In the genomic region with DNA sequence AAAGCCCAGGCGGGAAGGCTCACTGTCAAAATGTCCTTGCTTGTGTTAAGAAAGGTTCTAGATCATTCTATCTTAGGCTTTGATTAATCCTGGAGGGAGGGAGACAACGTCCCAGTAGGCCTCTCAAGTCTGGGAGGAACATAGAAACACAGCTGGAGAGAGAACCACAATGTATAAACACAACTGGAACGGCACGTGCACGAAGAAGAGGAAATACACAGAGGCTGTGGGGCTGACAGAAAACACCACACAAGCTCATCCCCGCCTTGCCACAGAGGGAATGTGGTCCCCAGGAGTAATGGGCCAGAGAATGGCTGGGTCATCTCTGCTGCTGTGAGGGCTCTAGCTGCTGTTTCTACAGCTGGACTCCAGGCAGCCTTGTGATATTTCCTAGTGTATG, we compare ENCODE assay signal across 31 mouse cellular contexts. TPM values are rescaled to one million over a fixed set of nuclear protein-coding genes. Genes with fewer than 3 reads are reported as not detected.
A peak's percentile ranks its signal among the peaks of the same experiment; 100 is the strongest.
DNase-seq lines count a peak whose midpoint lies in the region; ATAC-seq and TF ChIP-seq lines count a peak whose summit lies in the region.
"Had no signal": no experiment of that assay in that cellular context is flagged by ENCODE, and none has a peak within 500 bp of the region (broad histone marks: within the 10 kb centered on the region; RNA-seq: fewer than 3 reads in every experiment).

No protein-coding gene starts in this region.

- TF ChIP-seq CTCF in heart, postnatal 0 days (IDR thresholded peaks at IDR 0.05; ENCODE audit: low read depth) = no peak

- H3K9ac ChIP-seq in heart, embryonic 14.5 days (ENCODE audit: low read length) = no peak overlapping the region
- H3K9ac ChIP-seq in heart, postnatal 0 days (replicated peaks; ENCODE audit: low read depth, low read length) = no peak overlapping the region
- H3K9ac ChIP-seq: embryonic facial prominence, embryonic 12.5 days; forebrain, postnatal 0 days; intestine, embryonic 15.5 days; limb, embryonic 12.5 days; midbrain, embryonic 15.5 days; neural tube, embryonic 13.5 days; stomach, embryonic 15.5 days had no signal

- H3K4me3 ChIP-seq in heart, embryonic 14.5 days (ENCODE audit: control insufficient read depth in 1 of 2, insufficient read depth in 1 of 2, low read depth in 1 of 2, low read length in 2 of 2) = no peak overlapping the region
- no peak overlapping the region for H3K4me3 ChIP-seq in heart, postnatal 0 days (ENCODE audit: low read depth, low read length)
- H3K4me3 ChIP-seq: embryonic facial prominence, embryonic 12.5 days; hindbrain, embryonic 10.5 days; intestine, embryonic 15.5 days; layer of hippocampus, adult 2 months; limb, embryonic 12.5 days; midbrain, embryonic 15.5 days; myocyte; neural tube, embryonic 13.5 days; stomach, embryonic 15.5 days had no signal

- peaks cover 41 to 71% of the 10 kb centered on the region in 2 experiments for H3K4me1 ChIP-seq in heart, embryonic 14.5 days (ENCODE audit: control insufficient read depth in 2 of 2, insufficient read depth in 2 of 2, low read length in 2 of 2)
- H3K4me1 ChIP-seq in heart, postnatal 0 days (ENCODE audit: control insufficient read depth, insufficient read depth) = peaks cover 43% of the 10 kb centered on the region
- H3K4me1 ChIP-seq: embryonic facial prominence, embryonic 12.5 days; intestine, embryonic 15.5 days had no signal

- TF ChIP-seq EP300 in heart, postnatal 0 days (IDR thresholded peaks at IDR 0.05; ENCODE audit: low read depth) = no peak

- DNase-seq in heart, adult 11 months = peak; percentile 81
- DNase-seq in heart, postnatal 4 days = no peak
- no peak for DNase-seq in heart, postnatal 14 days
- DNase-seq in heart, postnatal 0 days (ENCODE audit: low spot score) = no peak
- peak; percentile 31 for DNase-seq in lung, postnatal 36 days
- DNase-seq in retina, postnatal 1 day = no peak
- DNase-seq in yolk sac, embryonic 10.5 days (ENCODE audit: low spot score) = no peak
- DNase-seq: adrenal gland, postnatal 10 days; cerebellum, adult 18-20 months; cerebellum, postnatal 25 days; forebrain, postnatal 0 days; gastrocnemius, postnatal 14 days; kidney, postnatal 25 days; layer of hippocampus, postnatal 36 days; thymus, adult 18-20 months; thymus, postnatal 4 days had no signal

- no peak for ATAC-seq in heart, embryonic 14.5 days (ENCODE audit: insufficient number of reproducible peaks, insufficient read depth, low FRiP score, low read depth)
- ATAC-seq in heart, postnatal 0 days (ENCODE audit: insufficient read depth, low read depth) = no peak
- ATAC-seq: forebrain, postnatal 0 days; hindbrain, embryonic 16.5 days; intestine, embryonic 15.5 days; midbrain, embryonic 15.5 days had no signal

- peak overlapping the region; percentile 41 to 84; a peak in 3 of 4 replicates for H3K27ac ChIP-seq in heart, embryonic 14.5 days (replicated peaks in 1 of 2; ENCODE audit: control insufficient read depth in 1 of 2, insufficient read depth in 1 of 2, low read depth in 2 of 2, low read length in 2 of 2)
- peak overlapping the region; percentile 87 for H3K27ac ChIP-seq in heart, postnatal 0 days (ENCODE audit: low read depth)
- H3K27ac ChIP-seq: embryonic facial prominence, embryonic 12.5 days; hindbrain, embryonic 10.5 days; intestine, embryonic 15.5 days; layer of hippocampus, adult 2 months; limb, embryonic 12.5 days; macrophage; midbrain, embryonic 15.5 days; neural tube, embryonic 13.5 days; stomach, embryonic 15.5 days had no signal

- H3K4me2 ChIP-seq in heart, embryonic 14.5 days (ENCODE audit: low read length) = no peak overlapping the region
- no peak overlapping the region for H3K4me2 ChIP-seq in heart, postnatal 0 days (ENCODE audit: low read depth, low read length)
- H3K4me2 ChIP-seq: embryonic facial prominence, embryonic 12.5 days; intestine, embryonic 15.5 days; limb, embryonic 12.5 days; liver, embryonic 11.5 days; midbrain, embryonic 15.5 days; neural tube, embryonic 13.5 days; stomach, embryonic 15.5 days had no signal

- H3K27me3 ChIP-seq in heart, embryonic 14.5 days (ENCODE audit: control insufficient read depth, insufficient read depth, low read length) = no peaks in the 10 kb centered on the region
- H3K27me3 ChIP-seq in heart, postnatal 0 days (ENCODE audit: control insufficient read depth, insufficient read depth, low read length) = no peaks in the 10 kb centered on the region
- H3K27me3 ChIP-seq: embryonic facial prominence, embryonic 12.5 days; intestine, embryonic 15.5 days; limb, embryonic 12.5 days; midbrain, embryonic 15.5 days; neural tube, embryonic 13.5 days; stomach, embryonic 15.5 days had no signal

- WGBS in heart, embryonic 14.5 days = 63% methylated on average over 6 of the region's 6 CpGs
- WGBS in heart, postnatal 0 days = 71% methylated on average over 6 of the region's 6 CpGs

- peaks cover 39% of the 10 kb centered on the region for H3K36me3 ChIP-seq in heart, embryonic 14.5 days (ENCODE audit: control insufficient read depth, insufficient read depth, low read length)
- H3K36me3 ChIP-seq in heart, postnatal 0 days (replicated peaks; ENCODE audit: control insufficient read depth, insufficient read depth, low read length) = peaks cover 36% of the 10 kb centered on the region
- H3K36me3 ChIP-seq: embryonic facial prominence, embryonic 12.5 days; hindbrain, embryonic 10.5 days; intestine, embryonic 15.5 days; limb, embryonic 12.5 days; midbrain, embryonic 15.5 days; neural tube, embryonic 13.5 days; stomach, embryonic 15.5 days had no signal

- intact Hi-C loops in heart, postnatal 14 days (cut with DNase I) = no loop called here

- no peaks in the 10 kb centered on the region for H3K9me3 ChIP-seq in heart, embryonic 14.5 days (ENCODE audit: control insufficient read depth, low read length)
- H3K9me3 ChIP-seq in heart, postnatal 0 days (replicated peaks; ENCODE audit: control insufficient read depth, low read length) = no peaks in the 10 kb centered on the region
- H3K9me3 ChIP-seq: embryonic facial prominence, embryonic 12.5 days; hindbrain, embryonic 10.5 days; intestine, embryonic 15.5 days; limb, embryonic 12.5 days; midbrain, embryonic 15.5 days; neural tube, embryonic 13.5 days; stomach, embryonic 15.5 days had no signal

RNA-seq across cellular contexts. Expression of a gene that starts 48.9 kb away (rescaled TPM):
- total RNA-seq in heart, postnatal 4 days (2021) = 10 to 100 TPM; 19.9 to 23.7 TPM
- polyA plus RNA-seq in heart, embryonic 14.5 days (2014; fragmentation: Nextera tagmentation; extraction: Ambion mirVana) = 13.9 and 14.0 TPM in 2 replicates
- 10 to 100 TPM; 16.7 to 18.9 TPM for total RNA-seq in heart, postnatal 14 days (2021)
- total RNA-seq in heart, postnatal 0 days (2014; rRNA removed; ENCODE audit: low replicate concordance) = 17.7 and 18.1 TPM in 2 replicates
- polyA plus RNA-seq in heart, postnatal 0 days (2015; fragmentation: Nextera tagmentation; extraction: Ambion mirVana) = 8.5 and 8.9 TPM in 2 replicates
- polyA plus RNA-seq: macrophage had no signal

RNA-seq across cellular contexts. Expression of a gene that starts 52.0 kb away (rescaled TPM):
- total RNA-seq in heart, postnatal 4 days (2021) = under 1 TPM; 0.74 to 0.81 TPM
- 0.19 TPM in 1 of 2 replicates, not detected in the other for polyA plus RNA-seq in heart, embryonic 14.5 days (2014; fragmentation: Nextera tagmentation; extraction: Ambion mirVana)
- under 1 TPM; 0.27 to 0.60 TPM for total RNA-seq in heart, postnatal 14 days (2021)
- total RNA-seq in heart, postnatal 0 days (2014; rRNA removed; ENCODE audit: low replicate concordance) = 1.2 and 8.0 TPM in 2 replicates
- polyA plus RNA-seq in heart, postnatal 0 days (2015; fragmentation: Nextera tagmentation; extraction: Ambion mirVana) = 0.11 TPM in 1 of 2 replicates, not detected in the other
- total RNA-seq: gastrocnemius, postnatal 14 days had no signal
- polyA plus RNA-seq: embryonic facial prominence, embryonic 12.5 days; forebrain, embryonic 11.5 days; hindbrain, embryonic 10.5 days; intestine, embryonic 15.5 days; kidney, embryonic 14.5 days; limb, embryonic 12.5 days; liver, embryonic 11.5 days; macrophage; myocyte; neural tube, embryonic 13.5 days; stomach, embryonic 15.5 days had no signal

RNA-seq across cellular contexts. Expression of a gene that starts 58.1 kb away (rescaled TPM):
- total RNA-seq in heart, postnatal 4 days (2021) = 100 to 1,000 TPM; 113 to 131 TPM
- polyA plus RNA-seq in heart, embryonic 14.5 days (2014; fragmentation: Nextera tagmentation; extraction: Ambion mirVana) = 68.7 and 69.8 TPM in 2 replicates
- 100 to 1,000 TPM; 106 to 112 TPM for total RNA-seq in heart, postnatal 14 days (2021)
- 92.4 and 129 TPM in 2 replicates for total RNA-seq in heart, postnatal 0 days (2014; rRNA removed; ENCODE audit: low replicate concordance)
- 55.9 and 56.4 TPM in 2 replicates for polyA plus RNA-seq in heart, postnatal 0 days (2015; fragmentation: Nextera tagmentation; extraction: Ambion mirVana)
- polyA plus RNA-seq: macrophage had no signal

Comparison
In these comparisons a context has a peak if more than half of its experiments do, and no peak if none do; other contexts are left out.
1. DNase-seq: peak in heart, adult 11 months (single experiment) and lung, postnatal 36 days (single experiment); none in heart, postnatal 4 days (single experiment), heart, postnatal 14 days (0 of 2), heart, postnatal 0 days (single experiment), retina, postnatal 1 day (single experiment) and yolk sac, embryonic 10.5 days (single experiment).